Mouse (Mus musculus): ENCODE measurements at regions not wholly inside any gene's neighbourhood (a gene's known extent, or its start where the extent isn't known, plus 50 kb on each side); places are given as distances from the start of the nearest gene placed in this dataset.

DNA sequence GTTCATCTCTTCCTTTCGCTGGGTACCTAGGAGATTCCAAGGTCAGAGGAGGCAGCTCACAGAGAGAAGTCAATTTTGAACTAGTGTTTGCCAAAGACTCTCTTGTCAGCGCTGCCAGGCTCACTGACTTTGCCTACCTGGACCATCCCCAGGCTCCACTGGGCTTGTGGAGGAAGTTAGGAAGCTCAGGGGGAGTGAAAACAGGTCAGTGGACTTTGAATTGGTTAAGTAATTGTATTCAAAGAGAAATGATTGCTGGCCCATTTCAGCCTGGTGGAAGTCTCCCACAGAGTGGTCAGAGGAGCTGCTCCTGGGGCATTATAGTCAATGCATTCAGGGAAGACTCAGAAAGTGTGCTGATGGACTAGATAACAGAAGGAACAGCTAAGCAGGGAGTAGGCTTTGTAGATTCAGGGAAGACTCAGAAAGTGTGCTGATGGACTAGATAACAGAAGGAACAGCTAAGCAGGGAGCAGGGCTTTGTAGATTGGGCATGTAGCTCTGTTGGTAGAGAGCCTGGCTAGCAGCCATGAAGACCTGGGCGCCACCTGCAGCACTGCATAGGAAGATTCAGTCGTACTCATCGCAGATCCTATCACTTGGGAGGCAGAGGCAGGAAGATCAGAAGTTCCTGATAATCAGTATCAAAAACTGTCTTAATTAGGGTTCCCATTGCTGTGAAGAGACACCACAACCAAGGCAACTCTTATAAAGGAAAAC lies 173.1 kb downstream of the Inhbb start:
- TF ChIP-seq CTCF (IDR thresholded peaks at IDR 0.05; ENCODE audit: low read depth, low read length) (peak; percentile 53; the same call in 1 of the 2 replicates), POLR2A (IDR thresholded peaks at IDR 0.05; ENCODE audit: extremely low read depth, insufficient read depth, low read length) (no peak)
